ENCODE assay signal across 25 mouse cellular contexts in genomic region chr2:109402556-109402955, GRCm38 (mm10).
DNase-seq lines count a peak whose midpoint lies in the region; ATAC-seq and TF ChIP-seq lines count a peak whose summit lies in the region.
"Had no signal": no experiment of that assay in that cellular context is flagged by ENCODE, and none has a peak within 500 bp of the region (broad histone marks: within the 10 kb centered on the region; RNA-seq: fewer than 3 reads in every experiment).

No protein-coding gene starts in this region.

- TF ChIP-seq CTCF in CH12.LX (conservative IDR thresholded peaks at IDR 0.05 in 1 of 2, IDR thresholded peaks at IDR 0.05 in 1 of 2; ENCODE audit: low read depth in 2 of 2, low read length in 2 of 2): no peak

- no peak overlapping the region for H3K4me2 ChIP-seq in CH12.LX (ENCODE audit: insufficient read depth, low read depth, poor library complexity, severe bottlenecking)
- H3K4me2 ChIP-seq in forebrain, embryonic 13.5 days: no peak overlapping the region
- H3K4me2 ChIP-seq: embryonic facial prominence, embryonic 13.5 days; embryonic facial prominence, embryonic 15.5 days; forebrain, embryonic 12.5 days; forebrain, embryonic 15.5 days had no signal

- H3K27me3 ChIP-seq in CH12.LX (replicated peaks): no peaks in the 10 kb centered on the region
- H3K27me3 ChIP-seq in forebrain, embryonic 13.5 days: no peaks in the 10 kb centered on the region
- H3K27me3 ChIP-seq: embryonic facial prominence, embryonic 13.5 days; embryonic facial prominence, embryonic 15.5 days; forebrain, embryonic 12.5 days; forebrain, embryonic 15.5 days had no signal

- ATAC-seq in forebrain, embryonic 13.5 days: no peak
- ATAC-seq: activated CD4-positive, CD25-positive, alpha-beta regulatory T cell, adult 4 months; CD4-positive, CD25-positive, alpha-beta regulatory T cell, adult 4 months; forebrain, embryonic 15.5 days; forebrain, postnatal 0 days had no signal

- no peaks in the 10 kb centered on the region for H3K79me2 ChIP-seq in CH12.LX (replicated peaks; ENCODE audit: control insufficient read depth, extremely low read depth, insufficient read depth, poor library complexity, severe bottlenecking)

- dilution Hi-C loops in CH12.LX (cut with MboI; ENCODE audit: extremely low pct_ligation_motif_present, extremely low pct_unique_long_range_greater_than_20kb, low sequenced_read_pairs): no loop called here

- peaks cover 0 to 19% of the 10 kb centered on the region in 2 experiments; a peak in 2 of 4 replicates for H3K4me1 ChIP-seq in CH12.LX (ENCODE audit: control insufficient read depth in 1 of 2, insufficient read depth in 2 of 2)
- H3K4me1 ChIP-seq in forebrain, embryonic 13.5 days: no peaks in the 10 kb centered on the region
- H3K4me1 ChIP-seq: embryonic facial prominence, embryonic 13.5 days; embryonic facial prominence, embryonic 15.5 days; forebrain, embryonic 10.5 days; forebrain, embryonic 12.5 days; forebrain, embryonic 15.5 days had no signal

- no peak for TF ChIP-seq POLR2A in CH12.LX (IDR thresholded peaks at IDR 0.05; ENCODE audit: low read depth, low read length)

- TF ChIP-seq RAD21 in CH12.LX (IDR thresholded peaks at IDR 0.05; ENCODE audit: low read depth, low read length): no peak

- no peak overlapping the region for H3K27ac ChIP-seq in CH12.LX (ENCODE audit: insufficient read depth, low read depth)
- H3K27ac ChIP-seq in forebrain, embryonic 13.5 days: no peak overlapping the region
- H3K27ac ChIP-seq: embryonic facial prominence, embryonic 13.5 days; embryonic facial prominence, embryonic 15.5 days; forebrain, embryonic 10.5 days; forebrain, embryonic 12.5 days; forebrain, embryonic 15.5 days had no signal

- H3K9ac ChIP-seq in CH12.LX (ENCODE audit: insufficient read depth, low read depth): no peak overlapping the region
- H3K9ac ChIP-seq in forebrain, embryonic 13.5 days: no peak overlapping the region
- H3K9ac ChIP-seq: embryonic facial prominence, embryonic 13.5 days; embryonic facial prominence, embryonic 15.5 days; forebrain, embryonic 12.5 days; forebrain, embryonic 15.5 days; forebrain, postnatal 0 days had no signal

- 65% methylated on average over 1 of the region's 1 CpGs for WGBS in forebrain, embryonic 13.5 days

- H3K9me3 ChIP-seq in CH12.LX (replicated peaks; ENCODE audit: low read length): no peaks in the 10 kb centered on the region
- no peaks in the 10 kb centered on the region for H3K9me3 ChIP-seq in forebrain, embryonic 13.5 days (replicated peaks)
- H3K9me3 ChIP-seq: embryonic facial prominence, embryonic 13.5 days; embryonic facial prominence, embryonic 15.5 days; forebrain, embryonic 10.5 days; forebrain, embryonic 12.5 days; forebrain, embryonic 15.5 days had no signal

- in situ Hi-C loops in CH12.LX (cut with MboI; ENCODE audit: low pct_ligation_motif_present, low pct_unique_long_range_greater_than_20kb, low sequenced_read_pairs): no loop called here

- TF ChIP-seq EP300 in CH12.LX (IDR thresholded peaks at IDR 0.05; ENCODE audit: low read length): 0 out of 2 replicates have a peak, but pooled peaks have one; percentile 42

- H3K4me3 ChIP-seq in CH12.LX (replicated peaks in 1 of 3; ENCODE audit: low read depth in 2 of 3, low read length in 2 of 3, poor library complexity in 1 of 3): no peak overlapping the region
- no peak overlapping the region for H3K4me3 ChIP-seq in forebrain, embryonic 13.5 days
- H3K4me3 ChIP-seq: embryonic facial prominence, embryonic 13.5 days; embryonic facial prominence, embryonic 15.5 days; erythroblast, embryonic 14.5 days; forebrain, embryonic 10.5 days; forebrain, embryonic 12.5 days; forebrain, embryonic 15.5 days had no signal

- DNase-seq in 3134 (ENCODE audit: extremely low read depth, insufficient read length, low spot score) (peak; percentile 9), CH12.LX (ENCODE audit: extremely low read depth) (no peak), NIH3T3 (ENCODE audit: low read depth) (peak; percentile 68)
- DNase-seq in kidney, adult 8-10 months: no peak
- DNase-seq in layer of hippocampus, postnatal 10 days (ENCODE audit: low spot score in 2 of 2): no peak
- DNase-seq: adrenal gland, adult 8-10 months; adrenal gland, postnatal 14 days; B cell, adult 2 months; cerebellum, adult 11 months; cerebellum, adult 18-20 months; cerebellum, adult 8-10 months; cerebellum, adult 9-11 months; cerebellum, postnatal 14 days; cerebellum, postnatal 36 days; embryo, embryonic 11 days; forebrain, postnatal 0 days had no signal

- H3K36me3 ChIP-seq in CH12.LX (replicated peaks in 1 of 2; ENCODE audit: control insufficient read depth in 1 of 2, insufficient read depth in 1 of 2, low read length in 1 of 2): no peaks in the 10 kb centered on the region
- H3K36me3 ChIP-seq in forebrain, embryonic 13.5 days (ENCODE audit: poor library complexity, severe bottlenecking): no peaks in the 10 kb centered on the region
- H3K36me3 ChIP-seq: embryonic facial prominence, embryonic 13.5 days; embryonic facial prominence, embryonic 15.5 days; forebrain, embryonic 10.5 days; forebrain, embryonic 12.5 days; forebrain, embryonic 15.5 days had no signal

TF ChIP-seq in CH12.LX, 34 proteins besides CTCF, POLR2A, EP300 and RAD21:
- TF ChIP-seq USF1 (IDR thresholded peaks at IDR 0.05; ENCODE audit: low read depth, low read length) (no peak), MEF2A (IDR thresholded peaks at IDR 0.05; ENCODE audit: borderline replicate concordance, low read depth, low read length) (0 out of 2 replicates have a peak, but pooled peaks have one; percentile 18), NELFE (IDR thresholded peaks at IDR 0.05; ENCODE audit: low read depth, low read length) (no peak)

Comparison
In these comparisons a context has a peak if more than half of its experiments do, and no peak if none do; other contexts are left out.
1. DNase-seq: peak in 3134 (single experiment) and NIH3T3 (single experiment); none in CH12.LX (single experiment), kidney, adult 8-10 months (0 of 2) and layer of hippocampus, postnatal 10 days (0 of 2).